Mouse (Mus musculus) kidney, adult 2 months (tissue): Measurements from ENCODE around the gene Tesc.

Experiments
- CTCF ChIP-seq: fragments of 200-500 bp; conservative IDR thresholded peaks from 2 replicates; pipeline ENCODE4 v1.5.1; 2011; ENCODE audit warnings: low read depth, mild to moderate bottlenecking, control low read depth, low read length, moderate library complexity, mixed read lengths; ENCODE audit not compliant: insufficient read depth, insufficient read length
- POLR2A ChIP-seq: fragments of 200-500 bp; IDR thresholded peaks from one replicate; pipeline ENCODE4 v1.6.1; 2011; ENCODE audit warnings: low read depth, low read length, control low read depth

GRCm38 (mm10) chr5:118085313-118085712 is 57.8 kb downstream of the Tesc start:
- TF ChIP-seq POLR2A (no peak), CTCF (no peak)
